ENCODE assay signal across 11 mouse cellular contexts in genomic region chr12:17033464-17033841, GRCm38 (mm10). TPM values are rescaled to one million over a fixed set of nuclear protein-coding genes. Genes with fewer than 3 reads are reported as not detected.
DNase-seq lines count a peak whose midpoint lies in the region; ATAC-seq and TF ChIP-seq lines count a peak whose summit lies in the region.
"Had no signal": no experiment of that assay in that cellular context is flagged by ENCODE, and none has a peak within 500 bp of the region (broad histone marks: within the 10 kb centered on the region; RNA-seq: fewer than 3 reads in every experiment).

No protein-coding gene starts in this region.

- DNase-seq in frontal cortex, adult 2 months (ENCODE audit: extremely low spot score in 1 of 2, low spot score in 1 of 2): no peak
- DNase-seq in right cerebral cortex, postnatal 25 days: peak; percentile 38
- DNase-seq in right cerebral cortex, postnatal 4 days: no peak
- no peak for DNase-seq in hindbrain, postnatal 0 days (ENCODE audit: low spot score)
- peak; percentile 18 to 33 for DNase-seq in thymus, postnatal 36 days
- no peak for DNase-seq in frontal cortex, postnatal 14 days (ENCODE audit: low spot score in 2 of 2)
- DNase-seq in cerebellum, adult 9-10 months: no peak

- H3K4me2 ChIP-seq in hindbrain, postnatal 0 days (ENCODE audit: low read depth, low read length): no peak overlapping the region

- H3K4me3 ChIP-seq in hindbrain, postnatal 0 days (ENCODE audit: low read length): no peak overlapping the region

- H3K4me1 ChIP-seq in hindbrain, postnatal 0 days (ENCODE audit: insufficient read depth, low read length): no peaks in the 10 kb centered on the region; the same call in none of the 2 replicates

- H3K9ac ChIP-seq in hindbrain, postnatal 0 days (replicated peaks; ENCODE audit: low read length): no peak overlapping the region

- H3K27ac ChIP-seq in hindbrain, postnatal 0 days: no peak overlapping the region

- no peaks in the 10 kb centered on the region for H3K36me3 ChIP-seq in hindbrain, postnatal 0 days (ENCODE audit: insufficient read depth, low read length)
- H3K36me3 ChIP-seq: G1E had no signal

- peak; percentile 50 for ATAC-seq in frontal cortex, adult (ENCODE audit: low TSS enrichment)
- peak; percentile 11; the same call in 1 of the 2 replicates for ATAC-seq in hindbrain, postnatal 0 days

- H3K27me3 ChIP-seq in hindbrain, postnatal 0 days (ENCODE audit: insufficient read depth, low read length): no peaks in the 10 kb centered on the region

- WGBS in hindbrain, postnatal 0 days: 66% methylated on average over 9 of the region's 9 CpGs

- H3K9me3 ChIP-seq in hindbrain, postnatal 0 days (ENCODE audit: low read length): no peaks in the 10 kb centered on the region
- H3K9me3 ChIP-seq: G1E had no signal

- TF ChIP-seq CTCF in hindbrain, postnatal 0 days (IDR thresholded peaks at IDR 0.05; ENCODE audit: low read depth): no peak

RNA-seq across cellular contexts. Expression of gene 2410004P03Rik, which starts 21.9 kb away (rescaled TPM):
- 0.76 and 0.88 TPM in 2 replicates for polyA plus RNA-seq in frontal cortex, adult 2 months (2012; rRNA removed)
- total RNA-seq in hindbrain, postnatal 0 days (2014; rRNA removed): 7.5 and 8.6 TPM in 2 replicates
- polyA plus RNA-seq in hindbrain, postnatal 0 days (2015; fragmentation: Nextera tagmentation; extraction: Ambion mirVana): 7.8 and 10.4 TPM in 2 replicates
- total RNA-seq: liver, adult 2 months had no signal
- polyA plus RNA-seq: G1E; heart, embryonic 14.5 days; liver, adult 2 months had no signal

RNA-seq across cellular contexts. Expression of gene Pqlc3, which starts 33.2 kb away (rescaled TPM):
- polyA plus RNA-seq in frontal cortex, adult 2 months (2012; rRNA removed): 1.4 and 1.7 TPM in 2 replicates
- 2.6 and 4.3 TPM in 2 replicates for total RNA-seq in hindbrain, postnatal 0 days (2014; rRNA removed)
- 2.2 and 2.5 TPM in 2 replicates for polyA plus RNA-seq in hindbrain, postnatal 0 days (2015; fragmentation: Nextera tagmentation; extraction: Ambion mirVana)

Comparison
In these comparisons a context has a peak if more than half of its experiments do, and no peak if none do; other contexts are left out.
1. DNase-seq: peak in right cerebral cortex, postnatal 25 days (single experiment) and thymus, postnatal 36 days (2 of 2); none in frontal cortex, adult 2 months (0 of 2), right cerebral cortex, postnatal 4 days (single experiment), hindbrain, postnatal 0 days (single experiment), frontal cortex, postnatal 14 days (0 of 2) and cerebellum, adult 9-10 months (single experiment).